Mouse (Mus musculus) frontal cortex, postnatal 14 days (tissue): ENCODE measurements at regions not wholly inside any gene's neighbourhood (a gene's known extent, or its start where the extent isn't known, plus 50 kb on each side); places are given as distances from the start of the nearest gene placed in this dataset.
"Not testable (repeated sequence)": the region's sequence is repeated elsewhere in the genome, so short reads cannot be mapped to it uniquely, and the experiment has no call there.

Source experiments
- DNase-seq, 2 experiments: peaks; one replicate each; pipeline ENCODE4 v3.0.0; 2022; ENCODE audit warnings: low spot score in 2 of 2

- no peak for DNase-seq
These were observed 50.7 kb upstream of the Wdr26 start for GRCm38 (mm10) chr1:181262496-181262895.

- no peak for DNase-seq
These were observed 51.4 kb upstream of the Wdr26 start for GRCm38 (mm10) chr1:181263216-181263615.

GRCm38 (mm10) chr1:181270469-181270868 is 58.7 kb upstream of the Wdr26 start:
- DNase-seq, result not testable (repeated sequence)

GRCm38 (mm10) chr1:181271164-181271563 is 59.4 kb upstream of the Wdr26 start:
- no peak for DNase-seq

GRCm38 (mm10) chr1:181271821-181272220 is 60.0 kb upstream of the Wdr26 start:
- no peak for DNase-seq

GRCm38 (mm10) chr1:181272622-181273296 is 61.0 kb upstream of the Wdr26 start:
- DNase-seq, result peak; percentile 56 to 77

- DNase-seq, result no peak
These were observed 61.9 kb upstream of the Wdr26 start for GRCm38 (mm10) chr1:181273540-181274204.

- DNase-seq, result no peak
These were observed 69.0 kb upstream of the Wdr26 start for GRCm38 (mm10) chr1:181280826-181281225.

- DNase-seq, result not testable (repeated sequence)
These were observed 69.4 kb upstream of the Cnih3 start for GRCm38 (mm10) chr1:181282986-181283385.

- not testable (repeated sequence) for DNase-seq
These were observed 68.9 kb upstream of the Cnih3 start for GRCm38 (mm10) chr1:181283539-181283938.

- DNase-seq, result no peak
These were observed 67.9 kb upstream of the Cnih3 start for GRCm38 (mm10) chr1:181284301-181285197.

- DNase-seq, result no peak
These were observed 66.8 kb upstream of the Cnih3 start for GRCm38 (mm10) chr1:181285600-181285999.

GRCm38 (mm10) chr1:181286146-181286545 is 66.3 kb upstream of the Cnih3 start:
- no peak for DNase-seq

- DNase-seq, result no peak
These were observed 65.3 kb upstream of the Cnih3 start for GRCm38 (mm10) chr1:181287166-181287565.

- no peak for DNase-seq
These were observed 62.9 kb upstream of the Cnih3 start for GRCm38 (mm10) chr1:181289385-181290035.

GRCm38 (mm10) chr1:181291202-181291601 is 61.2 kb upstream of the Cnih3 start:
- no peak for DNase-seq

GRCm38 (mm10) chr1:181291966-181292365 is 60.5 kb upstream of the Cnih3 start:
- DNase-seq, result no peak

GRCm38 (mm10) chr1:181293079-181293865 is 59.2 kb upstream of the Cnih3 start:
- DNase-seq, result no peak

GRCm38 (mm10) chr1:181295651-181296050 is 56.8 kb upstream of the Cnih3 start:
- no peak for DNase-seq

GRCm38 (mm10) chr1:181298063-181298462 is 54.4 kb upstream of the Cnih3 start:
- no peak for DNase-seq

GRCm38 (mm10) chr1:181299075-181299665 is 53.3 kb upstream of the Cnih3 start:
- no peak for DNase-seq
